Mouse (Mus musculus): ENCODE data around the gene Erich3. TPM values are rescaled to one million over a fixed set of nuclear protein-coding genes. Genes with fewer than 3 reads are reported as not detected.

The Erich3 gene
- polyA plus RNA-seq, 1 experiment: not detected

- H3K36me3 ChIP-seq (ENCODE audit: control insufficient read depth, insufficient read depth, low read length): no peaks in the 10 kb centered on the region
- no peak overlapping the region for H3K27ac ChIP-seq (ENCODE audit: insufficient read depth, low read depth, low read length)
- H3K4me3 ChIP-seq (ENCODE audit: low read depth, low read length): no peak overlapping the region
- no peaks in the 10 kb centered on the region for H3K27me3 ChIP-seq (ENCODE audit: control insufficient read depth, insufficient read depth, low read length)
- H3K4me1 ChIP-seq (ENCODE audit: control insufficient read depth, insufficient read depth, insufficient read length, low read length): no peaks in the 10 kb centered on the region
- WGBS: 65% methylated on average over 9 of the region's 9 CpGs
- no peak for TF ChIP-seq CTCF (IDR thresholded peaks at IDR 0.05; ENCODE audit: extremely low read depth, insufficient read length, insufficient replicate concordance, low read depth, low read length)
- TF ChIP-seq POLR2A (IDR thresholded peaks at IDR 0.05; ENCODE audit: low read depth, low read length): no peak
These were observed 99.7 kb downstream of the Erich3 start for GRCm38 (mm10) chr3:154763374-154763773.

DNA sequence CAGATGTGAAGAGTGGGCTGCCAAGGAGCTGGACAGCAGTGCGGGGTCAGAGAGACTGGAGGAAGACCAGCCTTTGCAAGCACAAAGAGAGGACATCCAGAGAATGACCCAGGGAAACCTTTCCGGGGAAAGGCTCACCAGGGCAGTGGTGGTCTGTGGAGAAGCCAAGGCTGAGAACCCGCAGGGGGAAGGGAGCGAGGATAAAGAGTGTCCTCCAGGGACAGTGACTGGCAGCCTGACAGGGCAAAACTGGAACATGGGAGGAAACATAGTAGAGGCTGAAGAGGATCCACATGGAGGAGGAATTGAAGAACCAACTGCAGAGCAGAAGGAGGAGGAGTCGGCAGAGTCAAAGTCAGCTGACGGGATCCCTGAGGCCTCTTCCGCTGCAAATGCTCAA lies 100.5 kb downstream of the Erich3 start:
- H3K4me1 ChIP-seq (ENCODE audit: control insufficient read depth, insufficient read depth, insufficient read length, low read length): no peaks in the 10 kb centered on the region
- no peak for TF ChIP-seq POLR2A (IDR thresholded peaks at IDR 0.05; ENCODE audit: low read depth, low read length)
- no peak for TF ChIP-seq CTCF (IDR thresholded peaks at IDR 0.05; ENCODE audit: extremely low read depth, insufficient read length, insufficient replicate concordance, low read depth, low read length)
- no peaks in the 10 kb centered on the region for H3K36me3 ChIP-seq (ENCODE audit: control insufficient read depth, insufficient read depth, low read length)
- 79% methylated on average over 7 of the region's 7 CpGs for WGBS
- H3K4me3 ChIP-seq (ENCODE audit: low read depth, low read length): no peak overlapping the region
- H3K27ac ChIP-seq (ENCODE audit: insufficient read depth, low read depth, low read length): no peak overlapping the region
- no peaks in the 10 kb centered on the region for H3K27me3 ChIP-seq (ENCODE audit: control insufficient read depth, insufficient read depth, low read length)

GRCm38 (mm10) chr3:154766321-154766720 lies 102.7 kb downstream of the Erich3 start:
- Histone ChIP-seq H3K4me1 (ENCODE audit: control insufficient read depth, insufficient read depth, insufficient read length, low read length) (no peaks in the 10 kb centered on the region), H3K27me3 (ENCODE audit: control insufficient read depth, insufficient read depth, low read length) (no peaks in the 10 kb centered on the region), H3K36me3 (ENCODE audit: control insufficient read depth, insufficient read depth, low read length) (no peaks in the 10 kb centered on the region), H3K4me3 (ENCODE audit: low read depth, low read length) (no peak overlapping the region), H3K27ac (ENCODE audit: insufficient read depth, low read depth, low read length) (no peak overlapping the region)
- no peak for TF ChIP-seq POLR2A (IDR thresholded peaks at IDR 0.05; ENCODE audit: low read depth, low read length)
- no peak for TF ChIP-seq CTCF (IDR thresholded peaks at IDR 0.05; ENCODE audit: extremely low read depth, insufficient read length, insufficient replicate concordance, low read depth, low read length)
- 87% methylated on average over 4 of the region's 4 CpGs for WGBS

DNA sequence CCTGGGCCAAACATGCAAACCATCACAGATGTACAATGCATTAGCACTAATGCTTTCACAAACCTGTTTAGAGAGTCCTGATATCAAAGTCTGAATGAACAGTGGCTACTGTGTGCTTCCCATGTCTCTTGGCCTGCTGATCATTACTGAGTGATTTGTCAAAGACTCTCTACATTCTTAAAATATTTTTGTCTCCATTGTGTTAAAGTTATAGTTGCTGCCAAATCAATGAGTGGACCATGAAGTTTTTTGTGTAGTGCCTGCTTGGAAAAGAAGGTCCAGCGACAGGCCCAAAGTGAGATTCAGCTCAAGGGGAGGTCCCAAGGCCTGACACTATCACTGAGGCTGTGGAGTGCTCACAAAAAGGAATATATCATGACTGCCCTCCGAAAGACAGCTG lies 108.0 kb downstream of the Erich3 start:
- TF ChIP-seq CTCF (IDR thresholded peaks at IDR 0.05; ENCODE audit: extremely low read depth, insufficient read length, insufficient replicate concordance, low read depth, low read length) (no peak), POLR2A (IDR thresholded peaks at IDR 0.05; ENCODE audit: low read depth, low read length) (no peak)
- Histone ChIP-seq H3K27ac (ENCODE audit: insufficient read depth, low read depth, low read length) (no peak overlapping the region), H3K4me3 (ENCODE audit: low read depth, low read length) (no peak overlapping the region), H3K36me3 (ENCODE audit: control insufficient read depth, insufficient read depth, low read length) (no peaks in the 10 kb centered on the region), H3K4me1 (ENCODE audit: control insufficient read depth, insufficient read depth, insufficient read length, low read length) (no peaks in the 10 kb centered on the region), H3K27me3 (ENCODE audit: control insufficient read depth, insufficient read depth, low read length) (no peaks in the 10 kb centered on the region)
- WGBS: 83% methylated on average over 2 of the region's 2 CpGs

- no peaks in the 10 kb centered on the region for H3K4me1 ChIP-seq (ENCODE audit: control insufficient read depth, insufficient read depth, insufficient read length, low read length)
- H3K36me3 ChIP-seq (ENCODE audit: control insufficient read depth, insufficient read depth, low read length): no peaks in the 10 kb centered on the region
- TF ChIP-seq CTCF (IDR thresholded peaks at IDR 0.05; ENCODE audit: extremely low read depth, insufficient read length, insufficient replicate concordance, low read depth, low read length) (no peak), POLR2A (IDR thresholded peaks at IDR 0.05; ENCODE audit: low read depth, low read length) (no peak)
- 71% methylated on average over 6 of the region's 6 CpGs for WGBS
- H3K27me3 ChIP-seq (ENCODE audit: control insufficient read depth, insufficient read depth, low read length): no peaks in the 10 kb centered on the region
- H3K27ac ChIP-seq (ENCODE audit: insufficient read depth, low read depth, low read length): no peak overlapping the region
- no peak overlapping the region for H3K4me3 ChIP-seq (ENCODE audit: low read depth, low read length)
These were observed 115.4 kb downstream of the Erich3 start for GRCm38 (mm10) chr3:154778836-154779595.

GRCm38 (mm10) chr3:154786354-154786753 lies 122.7 kb downstream of the Erich3 start:
- no peaks in the 10 kb centered on the region for H3K27me3 ChIP-seq (ENCODE audit: control insufficient read depth, insufficient read depth, low read length)
- 83% methylated on average over 9 of the region's 9 CpGs for WGBS

DNA sequence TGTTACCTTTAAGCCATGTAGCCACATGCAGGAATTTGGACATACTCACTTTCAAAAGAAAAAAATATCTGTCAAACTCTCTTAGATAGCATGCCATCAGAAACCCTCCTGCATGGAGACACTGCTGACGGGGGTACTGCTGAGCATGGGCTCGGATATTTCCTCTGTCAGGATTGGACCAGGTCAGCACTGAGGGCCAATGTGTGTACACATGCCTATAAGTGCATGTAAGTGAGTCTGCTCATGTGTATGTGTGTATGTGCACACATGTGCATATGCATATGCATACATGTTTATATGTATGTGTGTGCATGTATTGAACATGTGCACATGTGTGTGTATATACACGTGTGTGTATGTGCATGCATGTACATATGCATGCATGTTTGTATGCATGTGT lies 124.0 kb downstream of the Erich3 start:
- Histone ChIP-seq H3K4me1 (ENCODE audit: control insufficient read depth, insufficient read depth, insufficient read length, low read length) (no peaks in the 10 kb centered on the region), H3K4me3 (ENCODE audit: low read depth, low read length) (no peak overlapping the region), H3K36me3 (ENCODE audit: control insufficient read depth, insufficient read depth, low read length) (no peaks in the 10 kb centered on the region), H3K27ac (ENCODE audit: insufficient read depth, low read depth, low read length) (no peak overlapping the region), H3K27me3 (ENCODE audit: control insufficient read depth, insufficient read depth, low read length) (no peaks in the 10 kb centered on the region)
- WGBS: 75% methylated on average over 3 of the region's 3 CpGs
- TF ChIP-seq POLR2A (IDR thresholded peaks at IDR 0.05; ENCODE audit: low read depth, low read length): no peak

More at GRCm38 (mm10) chr3:154786354-154786753, 122.7 kb downstream of the Erich3 start:
- no peaks in the 10 kb centered on the region for H3K4me1 ChIP-seq (ENCODE audit: control insufficient read depth, insufficient read depth, insufficient read length, low read length)
- H3K36me3 ChIP-seq (ENCODE audit: control insufficient read depth, insufficient read depth, low read length): no peaks in the 10 kb centered on the region
- no peak overlapping the region for H3K27ac ChIP-seq (ENCODE audit: insufficient read depth, low read depth, low read length)
- TF ChIP-seq CTCF (IDR thresholded peaks at IDR 0.05; ENCODE audit: extremely low read depth, insufficient read length, insufficient replicate concordance, low read depth, low read length): no peak
- TF ChIP-seq POLR2A (IDR thresholded peaks at IDR 0.05; ENCODE audit: low read depth, low read length): no peak
- no peak overlapping the region for H3K4me3 ChIP-seq (ENCODE audit: low read depth, low read length)
